Mouse (Mus musculus) erythroid progenitor cell, adult 5-6 weeks (primary cell): ENCODE results near the gene Gemin4. TPM values are rescaled to one million over a fixed set of nuclear protein-coding genes. Genes with fewer than 3 reads are reported as not detected.

Source experiments
- ATAC-seq: replicated peaks from 2 replicates; pipeline ENCODE4 v1.8.0; 2016; ENCODE audit warnings: moderate number of reproducible peaks, mild to moderate bottlenecking, moderate TSS enrichment, inconsistent platforms; ENCODE audit not compliant: poor library complexity, low FRiP score, severe bottlenecking
- total RNA-seq, 2 experiments: library from RNA; stranded (forward) in 1 of 2; stranded (reverse) in 1 of 2; fragments of 150-400 nt in 1 of 2; fragments of 186-747, 209-891 nt in 1 of 2; gene quantifications; 2 replicates each; pipeline versions ENCODE4 v1.2.3 to v1.2.4; 2015 to 2017; ENCODE audit warnings: low replicate concordance in 2 of 2

Gemin4 gene
- total RNA-seq (2015; ENCODE audit: low replicate concordance) (9.6 and 26.7 TPM in 2 replicates), total RNA-seq (2017; ENCODE audit: low replicate concordance) (1.8 and 3.0 TPM in 2 replicates)

GRCm38 (mm10) chr11:76217390-76217800, at the start of gene Gemin4, which contains the start of gene Dbil5:
TSS of gene Gemin4 (minus strand) at chr11:76217664.
TSS of gene Dbil5 (plus strand) at chr11:76217608.
- ATAC-seq: peak; percentile 98

GRCm38 (mm10) chr11:76262611-76263351, 45.3 kb upstream of the Gemin4 start:
- ATAC-seq: no peak

GRCm38 (mm10) chr11:76261224-76261623, 43.8 kb upstream of the Gemin4 start:
- no peak for ATAC-seq

- ATAC-seq: no peak
Measured at GRCm38 (mm10) chr11:76260208-76261050, 43.0 kb upstream of the Gemin4 start.

GRCm38 (mm10) chr11:76258511-76258910, 41.0 kb upstream of the Gemin4 start:
- no peak for ATAC-seq

- no peak for ATAC-seq
Measured at GRCm38 (mm10) chr11:76257386-76257785, 39.9 kb upstream of the Gemin4 start.

GRCm38 (mm10) chr11:76256129-76256528, 38.7 kb upstream of the Gemin4 start:
- no peak for ATAC-seq

GRCm38 (mm10) chr11:76255431-76256001, 38.1 kb upstream of the Gemin4 start:
- no peak for ATAC-seq

GRCm38 (mm10) chr11:76253918-76254264, 36.4 kb upstream of the Gemin4 start:
- ATAC-seq: no peak

GRCm38 (mm10) chr11:76253145-76253917, 35.9 kb upstream of the Gemin4 start:
- ATAC-seq: peak; percentile 79

GRCm38 (mm10) chr11:76252036-76252435, 34.6 kb upstream of the Gemin4 start:
- ATAC-seq: no peak

GRCm38 (mm10) chr11:76247239-76247638, 29.8 kb upstream of the Gemin4 start:
- no peak for ATAC-seq

- ATAC-seq: no peak
Measured at GRCm38 (mm10) chr11:76246439-76246838, 29.0 kb upstream of the Gemin4 start.

GRCm38 (mm10) chr11:76243811-76244546, 26.5 kb upstream of the Gemin4 start:
- peak; percentile 56; the same call in 1 of the 2 replicates for ATAC-seq

GRCm38 (mm10) chr11:76242901-76243810, 25.7 kb upstream of the Gemin4 start, which contains the start of the genes Mrm3 and Glod4:
TSS of gene Mrm3 (plus strand) at chr11:76243715.
TSS of gene Glod4 (minus strand) at chr11:76243725.
- peak; percentile 98 for ATAC-seq

GRCm38 (mm10) chr11:76239750-76240149, 22.3 kb upstream of the Gemin4 start:
- ATAC-seq: no peak

GRCm38 (mm10) chr11:76236136-76236535, 18.7 kb upstream of the Gemin4 start:
- ATAC-seq: no peak

GRCm38 (mm10) chr11:76225051-76225450, 7.6 kb upstream of the Gemin4 start:
- ATAC-seq: no peak
